25 mouse cellular contexts compared by ENCODE assay signal in the genomic region with DNA sequence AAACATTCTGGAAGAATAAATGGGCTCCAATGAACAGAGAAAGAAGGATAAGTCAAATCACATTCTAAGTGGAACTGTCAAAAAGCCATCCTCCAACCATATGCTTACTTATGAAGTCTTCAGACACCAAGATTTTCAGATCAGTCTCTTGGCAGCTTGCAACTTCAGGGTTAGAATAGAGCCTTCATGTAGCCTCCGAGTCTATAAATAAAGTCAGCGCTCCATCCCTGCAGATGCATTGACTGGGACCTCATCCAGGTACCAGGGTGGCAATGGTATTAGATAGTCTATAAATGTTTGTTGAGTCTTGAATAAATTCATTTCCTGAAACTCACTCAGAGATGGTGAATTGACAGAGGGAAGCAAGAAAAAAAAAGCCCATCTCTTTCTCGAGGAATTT.
A peak's percentile ranks its signal among the peaks of the same experiment; 100 is the strongest.
DNase-seq lines count a peak whose midpoint lies in the region; ATAC-seq and TF ChIP-seq lines count a peak whose summit lies in the region.
"Had no signal": no experiment of that assay in that cellular context is flagged by ENCODE, and none has a peak within 500 bp of the region (broad histone marks: within the 10 kb centered on the region; RNA-seq: fewer than 3 reads in every experiment).

No protein-coding gene starts in this region.

- H3K9ac ChIP-seq in forebrain, postnatal 0 days: no peak overlapping the region
- H3K9ac ChIP-seq: heart, embryonic 13.5 days; hindbrain, embryonic 14.5 days had no signal

- H3K27me3 ChIP-seq in forebrain, postnatal 0 days (ENCODE audit: insufficient read depth, low read length): no peaks in the 10 kb centered on the region
- no peaks in the 10 kb centered on the region for H3K27me3 ChIP-seq in forebrain, embryonic 10.5 days (ENCODE audit: poor library complexity, severe bottlenecking)
- H3K27me3 ChIP-seq: heart, embryonic 13.5 days had no signal

- no peak overlapping the region for H3K4me2 ChIP-seq in forebrain, postnatal 0 days (ENCODE audit: low read depth)
- H3K4me2 ChIP-seq: heart, embryonic 13.5 days; hindbrain, embryonic 14.5 days had no signal

- DNase-seq in forebrain, postnatal 0 days: peak; percentile 47
- no peak for DNase-seq in forebrain, embryonic 10.5 days (ENCODE audit: extremely low spot score, low spot score)
- peak; percentile 7 for DNase-seq in left cerebral cortex, adult 11 months (ENCODE audit: low spot score)
- DNase-seq in left cerebral cortex, postnatal 4 days: no peak
- DNase-seq in right cerebral cortex, postnatal 10 days (ENCODE audit: low spot score in 2 of 2): peak; percentile 38 to 60
- no peak for DNase-seq in right cerebral cortex, postnatal 14 days
- DNase-seq in T-cell, adult 2 months (ENCODE audit: low spot score): no peak
- no peak for DNase-seq in cerebellum, postnatal 4 days (ENCODE audit: low spot score in 2 of 2)
- DNase-seq: adrenal gland, postnatal 10 days; adrenal gland, postnatal 36 days; cerebellum, adult 11-12 months; cerebellum, adult 8-10 months; cerebellum, postnatal 10 days; cerebellum, postnatal 36 days; gastrocnemius, postnatal 10 days; gastrocnemius, postnatal 36 days; heart, adult 2 months; heart, postnatal 14 days; heart, postnatal 4 days had no signal

- no peak overlapping the region for H3K4me3 ChIP-seq in forebrain, postnatal 0 days (ENCODE audit: low read depth, low read length)
- H3K4me3 ChIP-seq in forebrain, embryonic 10.5 days: no peak overlapping the region
- H3K4me3 ChIP-seq: heart, adult 2 months; heart, embryonic 10.5 days; heart, embryonic 13.5 days had no signal

- WGBS in forebrain, postnatal 0 days: 73% methylated on average over 3 of the region's 3 CpGs
- WGBS in forebrain, embryonic 10.5 days: 87% methylated on average over 3 of the region's 3 CpGs

- no peaks in the 10 kb centered on the region for H3K9me3 ChIP-seq in forebrain, postnatal 0 days (ENCODE audit: low read length)
- no peaks in the 10 kb centered on the region for H3K9me3 ChIP-seq in forebrain, embryonic 10.5 days
- H3K9me3 ChIP-seq: heart, embryonic 10.5 days; heart, embryonic 13.5 days had no signal

- intact Hi-C loops in left cerebral cortex, postnatal 4 days (cut with DNase I): no loop called here

- no peak for TF ChIP-seq CTCF in forebrain, postnatal 0 days (IDR thresholded peaks at IDR 0.05; ENCODE audit: low read depth)

- no peaks in the 10 kb centered on the region for H3K36me3 ChIP-seq in forebrain, postnatal 0 days (ENCODE audit: insufficient read depth)
- H3K36me3 ChIP-seq in forebrain, embryonic 10.5 days (replicated peaks): no peaks in the 10 kb centered on the region
- H3K36me3 ChIP-seq: heart, embryonic 10.5 days; heart, embryonic 13.5 days had no signal

- H3K27ac ChIP-seq in forebrain, postnatal 0 days (ENCODE audit: low read depth, low read length): no peak overlapping the region
- H3K27ac ChIP-seq in forebrain, embryonic 10.5 days: no peak overlapping the region
- H3K27ac ChIP-seq: heart, adult 2 months; heart, embryonic 10.5 days; heart, embryonic 13.5 days; hindbrain, embryonic 14.5 days; hindbrain, postnatal 0 days had no signal

- H3K4me1 ChIP-seq in forebrain, postnatal 0 days (ENCODE audit: insufficient read depth): no peaks in the 10 kb centered on the region
- 0 out of 2 replicates have a peak, but pooled peaks cover 3% of the 10 kb centered on the region for H3K4me1 ChIP-seq in forebrain, embryonic 10.5 days
- H3K4me1 ChIP-seq: heart, embryonic 10.5 days had no signal

- ATAC-seq in forebrain, postnatal 0 days: no peak; the same call in 1 of the 2 replicates
- ATAC-seq: forebrain, embryonic 14.5 days; hindbrain, postnatal 0 days; inflammation-experienced regulatory T-cells, adult 6 months had no signal

Comparison
In these comparisons a context has a peak if more than half of its experiments do, and no peak if none do; other contexts are left out.
1. DNase-seq: peak in forebrain, postnatal 0 days (single experiment), left cerebral cortex, adult 11 months (single experiment) and right cerebral cortex, postnatal 10 days (2 of 2); none in forebrain, embryonic 10.5 days (single experiment), left cerebral cortex, postnatal 4 days (single experiment), right cerebral cortex, postnatal 14 days (single experiment), T-cell, adult 2 months (single experiment) and cerebellum, postnatal 4 days (0 of 2).